Mouse (Mus musculus): Measurements from ENCODE around the gene Sorl1.

DNA sequence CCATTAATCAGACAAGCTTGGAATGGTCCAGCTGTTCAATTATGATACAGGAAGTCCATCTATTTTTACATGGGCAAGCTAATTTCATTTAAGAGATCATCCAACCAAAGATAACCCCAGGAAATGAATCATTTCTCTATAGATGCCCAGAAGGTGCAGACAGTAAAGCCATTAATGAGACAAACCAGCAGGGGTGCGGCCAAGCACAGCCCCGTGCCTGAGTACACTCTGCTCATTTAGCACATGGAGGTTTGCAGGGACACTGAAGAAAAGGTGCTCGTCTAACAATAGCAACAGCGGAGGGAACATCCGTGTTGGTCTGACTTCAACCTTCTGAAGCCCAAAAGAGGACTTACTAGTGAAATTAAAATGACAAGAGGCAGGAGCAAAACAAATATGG is 76.3 kb downstream of the Sorl1 start:
- no peak for TF ChIP-seq SMC3 (IDR thresholded peaks at IDR 0.05; ENCODE audit: low read depth, low read length)
- no peak for TF ChIP-seq CTCF (conservative IDR thresholded peaks at IDR 0.05 in 1 of 2, IDR thresholded peaks at IDR 0.05 in 1 of 2; ENCODE audit: low read depth in 2 of 2, low read length in 2 of 2)
- no peak for TF ChIP-seq ZC3H11A (IDR thresholded peaks at IDR 0.05; ENCODE audit: low read depth, low read length)
- no peak for TF ChIP-seq POLR2A (IDR thresholded peaks at IDR 0.05; ENCODE audit: low read depth, low read length)
- TF ChIP-seq USF1 (IDR thresholded peaks at IDR 0.05; ENCODE audit: low read depth, low read length): no peak
- no peak for TF ChIP-seq MAZ (IDR thresholded peaks at IDR 0.05; ENCODE audit: low read depth, low read length)
- no peak for TF ChIP-seq GABPA (IDR thresholded peaks at IDR 0.05; ENCODE audit: insufficient replicate concordance, low read depth, low read length)
- no peak for TF ChIP-seq RCOR1 (conservative IDR thresholded peaks at IDR 0.05; ENCODE audit: low read depth, low read length)

All from CH12.LX (cell line).